Mouse (Mus musculus) small intestine, adult 2 months (tissue): ENCODE data around the gene Asphd1.

Experiments
- CTCF ChIP-seq: fragments of 200-500 bp; IDR thresholded peaks from 2 replicates; pipeline ENCODE4 v1.5.1; 2012; ENCODE audit warnings: low read depth, mild to moderate bottlenecking, control low read depth, inconsistent platforms, low read length, moderate library complexity, mixed read lengths; ENCODE audit not compliant: insufficient replicate concordance, insufficient read length; ENCODE audit errors: extremely low read depth
- POLR2A ChIP-seq: fragments of 200-500 bp; IDR thresholded peaks from 2 replicates; pipeline ENCODE4 v1.6.1; 2012; ENCODE audit warnings: low read depth, mild to moderate bottlenecking, control low read depth, inconsistent platforms, low read length, moderate library complexity

DNA sequence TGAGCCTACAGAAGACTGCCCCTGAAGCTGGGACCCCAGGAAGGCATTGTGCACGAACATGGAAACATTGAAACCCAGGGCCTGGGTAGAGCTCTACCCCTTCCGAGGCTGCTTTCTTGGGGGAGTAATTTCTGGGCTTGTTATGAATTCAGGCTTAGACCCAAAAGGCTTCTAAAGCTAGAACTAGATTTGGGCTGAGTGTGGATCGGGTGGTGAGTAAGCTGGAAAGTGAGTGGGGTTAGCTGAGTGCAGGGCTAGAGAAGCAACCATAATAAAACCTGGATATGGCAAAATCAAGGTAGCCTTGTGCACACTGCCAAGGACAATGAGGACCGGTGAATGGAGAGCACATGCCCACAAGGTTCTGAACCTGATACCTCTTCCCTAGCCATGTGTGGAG lies 12.6 kb upstream of the Asphd1 start:
- TF ChIP-seq CTCF = no peak
- TF ChIP-seq POLR2A = no peak
